20 mouse cellular contexts compared by ENCODE assay signal in genomic region chr2:145736543-145736942, GRCm38 (mm10).
"Had no signal": no experiment of that assay in that cellular context is flagged by ENCODE, and none has a peak within 500 bp of the region (broad histone marks: within the 10 kb centered on the region; RNA-seq: fewer than 3 reads in every experiment).

No protein-coding gene starts in this region.

- DNase-seq: lung, adult 18-20 months; lung, postnatal 10 days; lung, postnatal 4 days; midbrain, embryonic 14.5 days; retina, postnatal 1 day; right cerebral cortex, adult 18-20 months; right cerebral cortex, postnatal 25 days; right cerebral cortex, postnatal 4 days; spleen, adult 18-20 months; thymus, adult 18-20 months; thymus, postnatal 25 days; thymus, postnatal 4 days had no signal

- H3K4me3 ChIP-seq: liver, embryonic 12.5 days; lung, embryonic 15.5 days; midbrain, embryonic 10.5 days; midbrain, embryonic 12.5 days; myocyte; neural tube, embryonic 13.5 days; neural tube, embryonic 15.5 days had no signal

- ATAC-seq: liver, embryonic 12.5 days; midbrain, embryonic 16.5 days had no signal

- H3K4me1 ChIP-seq: liver, embryonic 12.5 days; lung, embryonic 15.5 days; midbrain, embryonic 10.5 days; midbrain, embryonic 12.5 days; neural tube, embryonic 13.5 days; neural tube, embryonic 15.5 days had no signal
